Comparison of ENCODE assay signal across 18 mouse cellular contexts in genomic region chr4:140561744-140562143, GRCm38 (mm10).
DNase-seq lines count a peak whose midpoint lies in the region; ATAC-seq and TF ChIP-seq lines count a peak whose summit lies in the region.
"Had no signal": no experiment of that assay in that cellular context is flagged by ENCODE, and none has a peak within 500 bp of the region (broad histone marks: within the 10 kb centered on the region; RNA-seq: fewer than 3 reads in every experiment).

No protein-coding gene starts in this region.

- no peak overlapping the region for H3K4me3 ChIP-seq in hindbrain, postnatal 0 days (ENCODE audit: low read length)
- H3K4me3 ChIP-seq in hindbrain, embryonic 11.5 days (ENCODE audit: low read depth, low read length), result no peak overlapping the region
- H3K4me3 ChIP-seq in liver, postnatal 0 days (ENCODE audit: low read depth, low read length), result no peak overlapping the region
- H3K4me3 ChIP-seq in liver, embryonic 11.5 days (ENCODE audit: low read depth, low read length), result no peak overlapping the region
- H3K4me3 ChIP-seq: forebrain, embryonic 12.5 days; hindbrain, embryonic 10.5 days; limb, embryonic 13.5 days; neural tube, embryonic 13.5 days had no signal

- 96% methylated on average over 3 of the region's 3 CpGs for WGBS in hindbrain, postnatal 0 days
- WGBS in hindbrain, embryonic 11.5 days, result 100% methylated on average over 3 of the region's 3 CpGs
- 86% methylated on average over 3 of the region's 3 CpGs for WGBS in liver, postnatal 0 days (ENCODE audit: insufficient replicate concordance)
- 85% methylated on average over 3 of the region's 3 CpGs for WGBS in liver, embryonic 11.5 days

- no peaks in the 10 kb centered on the region for H3K9me3 ChIP-seq in hindbrain, postnatal 0 days (ENCODE audit: low read length)
- H3K9me3 ChIP-seq in hindbrain, embryonic 11.5 days (ENCODE audit: control insufficient read depth, low read length), result peaks cover 6% of the 10 kb centered on the region; the same call in 1 of the 2 replicates
- H3K9me3 ChIP-seq in liver, postnatal 0 days (ENCODE audit: low read length), result peaks cover 8% of the 10 kb centered on the region; the same call in 1 of the 2 replicates
- H3K9me3 ChIP-seq in liver, embryonic 11.5 days (ENCODE audit: control insufficient read depth, low read length), result peaks cover 5% of the 10 kb centered on the region; the same call in 1 of the 2 replicates

- DNase-seq in hindbrain, postnatal 0 days (ENCODE audit: low spot score), result no peak
- no peak for DNase-seq in hindbrain, embryonic 11.5 days (ENCODE audit: low spot score)
- no peak for DNase-seq in liver, postnatal 0 days
- no peak for DNase-seq in liver, embryonic 11.5 days (ENCODE audit: low spot score)
- peak; percentile 8 for DNase-seq in 3T3-L1 (ENCODE audit: low read depth, low spot score)
- DNase-seq in ES-CJ7 (ENCODE audit: low read depth, low spot score), result peak; percentile 49
- no peak for DNase-seq in ovary, postnatal 36 days (ENCODE audit: low spot score)
- DNase-seq: adrenal gland, postnatal 36 days; cerebellum, adult 9-10 months; kidney, adult 8-10 months; kidney, postnatal 36 days; layer of hippocampus, adult 9-11 months; lung, adult 2 months had no signal

- peaks cover 29% of the 10 kb centered on the region for H3K36me3 ChIP-seq in hindbrain, postnatal 0 days (ENCODE audit: insufficient read depth, low read length)
- peaks cover 19% of the 10 kb centered on the region for H3K36me3 ChIP-seq in hindbrain, embryonic 11.5 days (ENCODE audit: control insufficient read depth, insufficient read depth, low read length)
- H3K36me3 ChIP-seq in liver, postnatal 0 days (replicated peaks; ENCODE audit: insufficient read depth, low read length), result peaks cover 17% of the 10 kb centered on the region
- H3K36me3 ChIP-seq in liver, embryonic 11.5 days (ENCODE audit: control insufficient read depth, insufficient read depth, low read length), result peaks cover 13% of the 10 kb centered on the region

- no peak overlapping the region for H3K9ac ChIP-seq in hindbrain, postnatal 0 days (replicated peaks; ENCODE audit: low read length)
- no peak overlapping the region for H3K9ac ChIP-seq in hindbrain, embryonic 11.5 days (ENCODE audit: low read depth, low read length)
- H3K9ac ChIP-seq in liver, postnatal 0 days (replicated peaks), result no peak overlapping the region
- no peak overlapping the region for H3K9ac ChIP-seq in liver, embryonic 11.5 days (ENCODE audit: low read depth, low read length)
- H3K9ac ChIP-seq: forebrain, embryonic 12.5 days; limb, embryonic 13.5 days; neural tube, embryonic 13.5 days had no signal

- no peak overlapping the region for H3K4me2 ChIP-seq in hindbrain, postnatal 0 days (ENCODE audit: low read depth, low read length)
- H3K4me2 ChIP-seq in hindbrain, embryonic 11.5 days (replicated peaks; ENCODE audit: low read depth, low read length), result no peak overlapping the region
- no peak overlapping the region for H3K4me2 ChIP-seq in liver, postnatal 0 days (ENCODE audit: low read depth, low read length)
- H3K4me2 ChIP-seq in liver, embryonic 11.5 days, result no peak overlapping the region
- H3K4me2 ChIP-seq: forebrain, embryonic 12.5 days; limb, embryonic 13.5 days; midbrain, embryonic 11.5 days; neural tube, embryonic 13.5 days had no signal

- no peak for ATAC-seq in hindbrain, postnatal 0 days
- ATAC-seq in hindbrain, embryonic 11.5 days (ENCODE audit: low FRiP score), result no peak
- no peak for ATAC-seq in liver, postnatal 0 days
- ATAC-seq in liver, embryonic 11.5 days (replicated peaks; ENCODE audit: low FRiP score), result no peak

- no peaks in the 10 kb centered on the region for H3K27me3 ChIP-seq in hindbrain, postnatal 0 days (ENCODE audit: insufficient read depth, low read length)
- H3K27me3 ChIP-seq in hindbrain, embryonic 11.5 days (ENCODE audit: control insufficient read depth, insufficient read depth, low read length), result no peaks in the 10 kb centered on the region
- no peaks in the 10 kb centered on the region for H3K27me3 ChIP-seq in liver, postnatal 0 days (ENCODE audit: insufficient read depth, low read length)
- no peaks in the 10 kb centered on the region for H3K27me3 ChIP-seq in liver, embryonic 11.5 days (replicated peaks; ENCODE audit: control insufficient read depth, insufficient read depth, low read length)
- H3K27me3 ChIP-seq: forebrain, embryonic 12.5 days; limb, embryonic 13.5 days; neural tube, embryonic 13.5 days had no signal

- H3K4me1 ChIP-seq in hindbrain, postnatal 0 days (ENCODE audit: insufficient read depth, low read length), result no peaks in the 10 kb centered on the region
- no peaks in the 10 kb centered on the region for H3K4me1 ChIP-seq in hindbrain, embryonic 11.5 days (replicated peaks; ENCODE audit: control insufficient read depth, insufficient read depth, low read length)
- H3K4me1 ChIP-seq in liver, postnatal 0 days (ENCODE audit: insufficient read depth), result no peaks in the 10 kb centered on the region
- H3K4me1 ChIP-seq in liver, embryonic 11.5 days (replicated peaks; ENCODE audit: control insufficient read depth, insufficient read depth, low read length), result no peaks in the 10 kb centered on the region
- H3K4me1 ChIP-seq: limb, embryonic 13.5 days had no signal

- no peak for TF ChIP-seq EP300 in liver, postnatal 0 days (IDR thresholded peaks at IDR 0.05; ENCODE audit: low read depth)

- H3K27ac ChIP-seq in hindbrain, postnatal 0 days, result no peak overlapping the region
- H3K27ac ChIP-seq in hindbrain, embryonic 11.5 days (ENCODE audit: low read depth, low read length), result no peak overlapping the region
- no peak overlapping the region for H3K27ac ChIP-seq in liver, postnatal 0 days (ENCODE audit: low read depth)
- no peak overlapping the region for H3K27ac ChIP-seq in liver, embryonic 11.5 days (ENCODE audit: low read depth, low read length)
- H3K27ac ChIP-seq: forebrain, embryonic 12.5 days; hindbrain, embryonic 10.5 days; limb, embryonic 13.5 days had no signal

- TF ChIP-seq CTCF in hindbrain, postnatal 0 days (IDR thresholded peaks at IDR 0.05; ENCODE audit: low read depth), result peak; percentile 42
- peak; percentile 39 for TF ChIP-seq CTCF in liver, postnatal 0 days (IDR thresholded peaks at IDR 0.05; ENCODE audit: low read depth)

Comparison
In these comparisons a context has a peak if more than half of its experiments do, and no peak if none do; other contexts are left out.
1. DNase-seq: peak in 3T3-L1 (single experiment) and ES-CJ7 (single experiment); none in hindbrain, postnatal 0 days (single experiment), hindbrain, embryonic 11.5 days (single experiment), liver, postnatal 0 days (single experiment), liver, embryonic 11.5 days (single experiment) and ovary, postnatal 36 days (single experiment).